Mouse (Mus musculus) brain, embryonic 14.5 days (tissue): Measurements from ENCODE around the gene C530025M09Rik. TPM values are rescaled to one million over a fixed set of nuclear protein-coding genes. Genes with fewer than 3 reads are reported as not detected.

Experiments used
- DNase-seq: peaks from one replicate; pipeline ENCODE4 v3.0.0-alpha.2; 2011; ENCODE audit warnings: low read depth
- CTCF ChIP-seq: fragments of 200-500 bp; IDR thresholded peaks from 2 replicates; pipeline ENCODE4 v1.5.1; 2012; ENCODE audit warnings: inconsistent platforms, mild to moderate bottlenecking, moderate library complexity, borderline replicate concordance; ENCODE audit not compliant: insufficient read depth, insufficient read length; ENCODE audit errors: extremely low read depth
- POLR2A ChIP-seq: fragments of 200-500 bp; IDR thresholded peaks from 2 replicates; pipeline ENCODE4 v1.6.1; 2012; ENCODE audit warnings: mild to moderate bottlenecking, inconsistent platforms, borderline replicate concordance; ENCODE audit not compliant: poor library complexity, insufficient read depth, insufficient read length, severe bottlenecking; ENCODE audit errors: extremely low read depth
- polyA plus RNA-seq: library from polyadenylated mRNA; depleted of rRNA; stranded (reverse); fragments of >200 nt; gene quantifications from 2 replicates; pipeline ENCODE4 v1.2.3, GENCODE M21; 2012; rRNA removed

The C530025M09Rik gene
- 0.22 and 0.53 TPM in 2 replicates for polyA plus RNA-seq

- TF ChIP-seq CTCF (no peak), POLR2A (peak; percentile 36; the same call in 1 of the 2 replicates)
- DNase-seq: peak; percentile 79
These were observed at the start of gene C530025M09Rik for GRCm38 (mm10) chr2:149830536-149831458. Gene C530025M09Rik, minus strand, starts transcription at chr2:149831213.

- no peak for DNase-seq
- TF ChIP-seq CTCF (no peak), POLR2A (no peak)
These were observed 46.9 kb upstream of the C530025M09Rik start for GRCm38 (mm10) chr2:149877954-149878353.

GRCm38 (mm10) chr2:149873346-149873745 lies 42.3 kb upstream of the C530025M09Rik start:
- TF ChIP-seq CTCF (no peak), POLR2A (no peak)
- DNase-seq: no peak

GRCm38 (mm10) chr2:149872496-149872895 lies 41.5 kb upstream of the C530025M09Rik start:
- no peak for TF ChIP-seq POLR2A
- TF ChIP-seq CTCF: no peak
- DNase-seq: no peak

- TF ChIP-seq CTCF (no peak), POLR2A (no peak)
- peak; percentile 29 for DNase-seq
These were observed 39.5 kb upstream of the C530025M09Rik start for GRCm38 (mm10) chr2:149870496-149870895.

- no peak for TF ChIP-seq CTCF
- no peak for TF ChIP-seq POLR2A
- DNase-seq: no peak
These were observed 35.0 kb upstream of the C530025M09Rik start for GRCm38 (mm10) chr2:149865914-149866435.

GRCm38 (mm10) chr2:149861002-149861401 lies 30.0 kb upstream of the C530025M09Rik start:
- no peak for DNase-seq
- TF ChIP-seq POLR2A (no peak), CTCF (no peak)

GRCm38 (mm10) chr2:149848778-149849177 lies 17.8 kb upstream of the C530025M09Rik start:
- TF ChIP-seq CTCF: no peak
- TF ChIP-seq POLR2A: no peak
- no peak for DNase-seq

- TF ChIP-seq POLR2A (no peak), CTCF (no peak)
- no peak for DNase-seq
These were observed 13.6 kb upstream of the C530025M09Rik start for GRCm38 (mm10) chr2:149844575-149844974.

- TF ChIP-seq CTCF (no peak), POLR2A (no peak)
- DNase-seq: no peak
These were observed 8.7 kb upstream of the C530025M09Rik start for GRCm38 (mm10) chr2:149839666-149840065.

GRCm38 (mm10) chr2:149836471-149837135 lies 5.6 kb upstream of the C530025M09Rik start:
- TF ChIP-seq CTCF: no peak
- no peak for TF ChIP-seq POLR2A

More at GRCm38 (mm10) chr2:149836471-149837135, 5.6 kb upstream of the C530025M09Rik start:
- no peak for DNase-seq
